Mouse (Mus musculus) spleen, postnatal 14 days (tissue): ENCODE data around the gene T.

ENCODE experiments used
- DNase-seq, 2 experiments: peaks; one replicate each; pipeline ENCODE4 v3.0.0; 2021 to 2022; ENCODE audit warnings: low spot score in 2 of 2

T gene

DNA sequence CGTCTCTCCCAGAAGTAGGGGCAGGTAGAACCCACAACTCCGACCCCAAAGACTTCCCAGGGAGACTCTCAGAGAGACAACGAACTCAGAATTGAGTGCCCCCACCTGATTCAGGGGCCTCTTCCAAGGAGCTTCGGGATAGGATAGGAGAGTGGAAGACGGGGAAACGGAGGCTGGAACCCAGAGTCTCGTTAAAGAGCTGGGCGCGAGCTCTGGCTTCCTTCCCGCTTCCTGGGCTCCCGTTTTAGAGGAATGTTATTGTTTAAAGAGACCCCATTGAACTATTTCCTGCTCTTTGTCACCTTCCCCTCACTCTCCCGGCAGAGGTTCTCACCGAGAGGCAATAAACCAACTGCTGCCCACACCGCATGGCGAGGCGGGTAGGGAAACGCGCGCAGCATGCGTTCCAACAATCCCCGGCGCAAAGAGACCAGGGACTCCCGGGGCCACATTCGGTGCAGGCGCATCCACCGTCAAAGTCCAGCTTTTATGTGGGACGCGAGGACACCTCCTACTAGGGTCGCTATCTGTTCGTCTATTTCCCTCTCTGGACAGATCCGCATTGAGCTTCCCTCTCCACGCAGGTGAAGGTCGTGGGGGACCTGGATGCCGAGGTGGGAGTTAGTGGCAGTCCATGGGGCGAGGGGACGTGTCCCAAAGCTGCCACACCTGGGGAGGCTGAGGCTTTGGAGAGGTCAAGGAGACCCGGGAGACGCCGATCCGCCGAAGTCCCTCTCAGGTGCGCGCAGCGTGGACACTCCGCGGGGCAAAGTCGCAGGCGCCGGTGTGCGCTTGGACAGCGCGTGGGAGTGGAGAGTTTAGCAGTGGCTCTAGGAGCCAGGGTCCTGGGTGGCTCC, 874 bp upstream of the T start:
- DNase-seq = no peak

DNA sequence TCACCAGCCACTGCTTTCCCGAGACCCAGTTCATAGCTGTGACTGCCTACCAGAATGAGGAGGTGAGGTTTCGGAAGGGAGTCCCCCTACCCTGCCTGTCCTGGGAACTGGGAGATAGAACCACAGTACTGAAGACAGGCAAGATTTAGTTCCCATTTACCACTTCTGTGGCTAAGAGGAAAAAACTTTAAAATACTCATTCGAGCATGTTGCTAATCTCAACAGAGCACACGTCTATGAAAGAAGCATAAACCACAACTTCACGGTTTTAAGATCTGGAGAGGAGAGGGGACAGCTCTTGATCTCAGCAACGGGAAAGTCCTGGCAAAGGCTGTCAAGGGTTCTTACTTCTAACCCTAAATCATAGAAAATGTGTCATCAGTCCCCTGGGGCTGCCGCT, 2.0 kb downstream of the T start:
- no peak for DNase-seq

DNA sequence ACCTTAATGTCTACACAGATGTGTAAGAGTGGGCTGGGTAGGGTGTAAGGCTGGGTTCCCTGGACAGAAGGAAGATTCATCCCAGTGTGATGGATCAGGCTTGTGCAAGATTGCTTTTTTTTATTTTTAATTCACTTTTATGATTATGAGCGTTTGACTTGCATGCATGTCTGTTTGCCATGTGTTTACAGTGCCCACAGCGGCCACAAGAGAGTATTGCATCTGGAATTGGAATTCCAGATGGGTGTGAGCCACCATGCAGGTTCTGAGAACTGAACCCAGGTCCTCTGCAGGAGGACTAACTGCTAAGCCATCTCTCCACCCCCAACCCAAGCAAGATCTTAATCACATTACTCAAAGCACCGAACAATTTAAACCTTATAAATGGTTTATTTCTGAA, 9.8 kb downstream of the T start:
- no peak for DNase-seq

DNA sequence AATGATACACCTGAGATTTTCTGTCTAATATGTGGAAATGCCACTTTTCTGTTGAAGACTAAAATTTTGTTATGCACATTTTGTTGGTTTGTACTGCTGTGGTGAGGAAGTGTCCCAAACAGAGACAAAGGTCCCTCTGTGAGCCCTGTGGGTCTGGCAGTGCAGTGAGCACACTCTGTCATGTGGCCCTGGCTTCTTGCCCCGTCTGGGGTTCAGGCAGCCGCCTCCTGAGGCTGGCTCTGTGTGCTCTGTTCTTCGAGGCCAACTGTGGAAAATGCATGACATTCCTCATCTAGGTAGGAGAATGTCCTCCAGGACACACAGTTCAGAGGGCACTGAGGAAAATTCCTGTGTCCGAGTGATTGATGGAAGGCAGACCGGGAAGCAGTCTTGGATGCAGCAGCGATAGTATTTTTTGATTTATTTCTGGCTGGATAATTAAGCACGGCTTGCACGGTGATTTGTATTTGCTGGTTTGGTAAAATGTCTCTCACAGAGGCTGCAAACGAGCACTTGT, 13.5 kb downstream of the T start:
- DNase-seq = no peak

DNA sequence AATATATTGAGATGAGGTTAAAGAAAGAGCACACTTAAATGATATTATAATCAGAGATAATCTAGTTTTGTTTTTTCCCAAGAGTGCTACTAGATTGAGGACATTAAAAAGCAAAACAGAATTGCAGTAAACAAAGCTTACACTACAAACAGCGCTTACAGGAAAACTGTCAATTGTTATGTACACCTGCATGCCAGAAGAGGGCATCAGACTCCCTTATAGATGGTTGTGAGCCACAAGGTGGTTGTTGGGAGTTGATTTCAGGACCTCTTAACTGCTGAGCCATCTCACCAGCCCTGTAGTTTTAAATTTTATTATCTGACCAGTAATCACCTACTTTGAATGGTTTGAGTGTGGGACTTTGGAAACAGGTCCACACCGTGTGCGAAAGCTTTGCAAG, 14.1 kb downstream of the T start:
- no peak for DNase-seq

DNA sequence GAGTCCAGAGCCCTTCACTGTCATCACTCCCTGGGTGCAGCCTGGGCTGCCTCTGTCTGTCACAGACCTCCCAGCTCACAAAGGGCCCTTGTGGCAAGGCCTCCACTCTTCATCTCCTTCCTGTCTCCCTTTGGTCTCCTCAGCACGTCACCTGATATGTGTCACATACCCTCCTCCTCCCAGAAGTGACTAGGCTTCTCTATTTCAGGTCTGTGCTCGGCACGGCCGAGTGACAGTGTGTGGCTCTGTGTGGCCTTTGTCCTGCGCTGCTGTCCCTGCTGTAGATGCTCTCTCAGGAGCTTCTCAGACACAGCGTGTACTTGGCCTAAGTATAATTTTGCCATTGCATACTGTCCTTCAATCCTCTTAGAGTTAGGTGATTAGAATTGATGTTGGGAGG, 21.0 kb downstream of the T start:
- DNase-seq = no peak

DNA sequence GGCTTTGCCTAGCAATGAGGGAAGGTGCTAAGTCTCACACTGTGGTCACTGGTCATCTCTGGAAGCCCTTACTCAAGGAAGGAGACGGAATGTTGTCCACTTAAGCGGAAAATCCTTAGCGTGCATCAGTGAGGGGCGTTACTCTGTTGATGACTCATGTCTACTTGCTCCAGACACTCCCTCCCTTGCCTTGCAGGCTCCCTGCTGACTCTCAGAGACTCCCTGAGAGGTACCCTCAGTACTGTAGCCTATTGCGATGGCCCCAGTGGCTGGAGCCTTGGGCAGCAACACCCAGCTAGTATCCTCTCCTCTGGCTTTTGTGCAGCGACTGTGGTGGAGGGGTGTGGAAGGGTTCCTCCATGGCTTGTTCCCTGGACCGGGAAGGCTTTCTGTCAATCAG, 21.4 kb downstream of the T start:
- no peak for DNase-seq

DNA sequence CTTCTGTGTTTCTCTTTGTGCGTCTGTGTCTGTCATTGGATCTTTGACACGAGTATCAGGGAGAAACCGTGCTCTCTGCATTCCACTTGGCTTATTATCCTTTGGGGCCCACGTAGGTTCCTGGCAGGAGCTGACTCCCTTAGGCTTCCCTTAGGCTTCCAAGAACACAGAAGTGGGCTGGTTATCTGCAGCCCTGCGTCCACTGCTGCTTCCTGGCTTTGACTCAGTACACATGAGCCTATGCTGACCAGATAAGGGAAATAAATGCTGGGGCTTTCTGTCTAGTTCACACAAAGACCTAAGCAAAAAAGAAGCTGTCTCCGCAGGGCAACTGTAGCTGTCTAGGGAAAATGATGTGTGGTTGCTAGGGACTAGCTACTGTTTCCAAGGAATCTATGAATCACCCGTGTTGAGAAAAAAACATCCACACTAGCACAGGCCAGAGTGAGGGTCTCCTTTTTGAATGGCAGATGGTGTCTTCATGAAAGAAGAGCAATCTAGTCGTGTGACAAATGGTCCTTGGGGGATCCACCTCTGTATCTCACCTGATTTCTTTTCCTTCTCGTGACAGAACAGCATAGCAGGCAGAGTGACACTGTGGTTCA, 22.7 kb downstream of the T start:
- no peak for DNase-seq

DNA sequence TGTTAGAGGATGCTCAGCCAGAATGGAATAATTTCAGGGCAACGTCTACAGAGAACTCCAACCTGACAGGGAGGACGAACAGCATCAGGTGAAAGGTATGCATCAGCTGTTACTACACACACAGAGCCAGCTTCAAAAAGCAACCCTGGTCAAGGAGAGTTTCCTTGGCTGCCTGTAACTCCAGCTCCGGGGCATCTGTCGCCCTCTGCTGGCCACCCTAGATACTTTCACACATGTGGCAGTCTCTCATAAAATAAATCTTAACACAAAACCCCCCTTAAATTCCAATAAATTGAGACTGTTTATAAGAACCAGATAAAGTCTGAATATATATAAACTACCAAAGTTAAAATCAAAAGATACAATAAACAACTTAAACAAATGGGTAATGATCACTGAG, 27.3 kb downstream of the T start:
- DNase-seq = peak in 1 of 2 experiments; percentile 12

DNA sequence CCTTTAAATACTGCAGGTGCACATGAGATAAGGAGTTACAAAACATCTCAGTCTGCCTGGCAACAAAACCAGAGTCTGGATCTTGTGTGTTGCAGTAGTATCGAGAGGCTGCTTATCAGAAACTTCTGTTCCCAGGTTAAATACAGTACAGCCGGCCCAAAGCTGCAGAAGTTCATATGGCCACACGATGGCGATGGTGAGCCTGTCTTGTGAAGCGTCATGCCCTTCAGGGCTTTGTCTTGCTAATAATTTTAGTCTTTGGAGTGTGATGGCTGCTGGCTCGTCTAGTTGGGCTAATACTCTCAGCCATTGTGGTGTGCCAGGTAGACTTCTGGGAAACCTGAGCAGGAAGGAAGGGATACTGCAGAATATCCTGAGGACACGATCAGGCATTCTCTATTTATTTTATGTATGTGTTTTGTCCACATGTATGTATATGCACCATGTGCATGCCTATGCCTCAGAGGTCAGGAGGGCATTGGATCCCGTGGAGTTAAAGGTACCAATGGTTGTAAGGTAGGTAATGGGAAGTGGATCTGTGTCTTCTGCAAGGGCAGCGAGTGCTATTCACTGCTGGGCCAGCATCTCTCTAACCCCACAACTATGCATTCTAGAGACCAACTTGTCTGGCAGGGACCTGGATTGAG, 29.4 kb downstream of the T start:
- peak in 1 of 2 experiments; percentile 18 for DNase-seq

DNA sequence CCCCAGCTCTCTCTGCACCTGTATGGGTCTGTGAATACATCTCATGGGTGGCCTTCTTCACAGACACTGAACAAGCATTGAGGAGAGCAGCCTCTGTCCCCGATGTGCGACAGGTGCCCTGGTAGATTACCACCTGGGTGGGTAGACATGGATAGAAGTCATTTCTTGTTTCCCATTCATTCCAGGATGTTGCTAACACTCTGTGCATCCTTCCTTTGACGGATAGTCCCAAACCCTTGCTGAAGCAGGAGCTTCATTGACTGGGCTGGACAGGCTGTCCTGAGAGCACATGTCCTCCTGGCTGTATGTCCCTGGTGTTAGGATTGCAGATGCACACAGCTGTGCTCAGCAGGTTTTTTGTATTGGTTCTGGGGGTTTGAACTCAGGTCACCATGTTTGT, 33.5 kb downstream of the T start:
- no peak for DNase-seq

DNA sequence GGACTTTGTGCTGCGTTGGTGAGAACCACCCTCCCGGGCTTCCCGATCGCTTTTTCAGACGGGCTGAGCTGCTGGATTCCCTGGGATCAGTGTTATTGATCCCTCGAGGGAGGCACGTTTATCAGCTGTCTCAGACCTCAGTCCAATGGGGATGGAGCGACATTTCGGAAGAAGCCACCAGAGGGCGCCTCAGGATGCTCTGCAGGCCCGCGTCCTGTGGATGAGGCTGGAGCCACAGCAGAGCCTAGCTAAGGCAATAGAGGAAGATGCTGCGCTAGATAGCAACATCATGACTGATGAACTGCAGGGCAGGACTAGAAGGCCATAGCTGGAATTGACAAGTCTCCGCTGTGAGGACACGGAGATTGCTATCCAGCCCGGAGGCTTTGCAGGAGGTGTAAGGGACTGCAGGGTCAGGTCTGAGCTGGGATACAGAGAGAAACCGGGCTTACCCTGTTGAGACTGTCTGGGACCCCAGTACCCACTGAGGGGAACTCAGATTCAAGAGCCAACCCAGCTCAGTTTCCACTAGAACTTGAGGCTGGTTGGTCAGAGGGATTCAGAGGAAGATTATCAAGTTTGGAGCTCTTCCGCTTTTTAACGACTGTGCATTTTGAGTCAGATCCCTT, 34.6 kb downstream of the T start:
- DNase-seq = peak in 1 of 2 experiments; percentile 49

DNA sequence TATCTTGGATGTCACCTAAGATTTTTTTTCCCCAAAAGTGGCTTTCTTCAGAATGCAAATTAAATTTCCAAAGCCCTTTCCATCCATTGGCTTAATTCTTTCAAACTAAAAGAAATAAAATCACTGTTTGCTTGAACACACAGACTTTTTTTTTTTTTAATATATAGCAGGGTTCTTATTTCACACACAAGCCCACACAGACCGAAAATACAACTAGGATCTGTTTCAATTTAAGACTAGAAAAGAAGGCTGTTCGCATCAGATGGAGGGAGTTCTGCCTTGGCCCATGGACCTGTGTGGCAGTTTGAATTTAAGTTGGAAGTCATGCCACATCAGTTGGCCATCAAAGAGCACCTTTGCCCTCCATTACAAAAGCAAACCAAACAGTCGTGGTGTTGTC, 44.3 kb downstream of the T start:
- no peak for DNase-seq

DNA sequence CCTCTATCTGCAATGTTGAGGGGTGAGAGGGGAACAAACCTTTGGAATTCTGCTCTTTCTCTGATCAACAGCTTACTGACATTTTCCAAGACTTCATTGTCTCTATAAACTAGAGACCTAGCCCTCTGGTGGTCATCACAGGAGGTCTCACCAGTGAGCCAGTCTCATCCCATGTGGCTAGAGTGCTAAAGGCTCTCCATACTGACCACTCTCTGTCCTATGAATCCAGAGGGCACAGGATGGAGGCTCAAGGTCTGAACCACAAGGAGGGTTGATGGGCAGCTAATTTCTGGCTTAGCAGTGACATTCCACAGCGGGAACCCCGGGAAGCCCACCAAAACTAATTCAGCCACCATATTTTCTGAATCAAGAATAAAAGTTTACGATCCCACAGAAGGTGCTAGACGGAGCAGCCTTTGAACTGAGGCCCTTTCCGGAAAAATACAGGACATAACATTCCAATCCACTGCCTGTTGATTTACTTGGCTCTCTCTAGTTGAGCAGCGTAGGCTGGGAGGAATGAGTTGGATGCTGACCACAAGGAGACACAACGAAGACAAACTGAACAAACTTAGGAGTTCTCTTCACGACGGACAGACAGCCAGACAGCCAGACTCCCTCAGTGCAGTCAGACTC, 45.4 kb downstream of the T start:
- no peak for DNase-seq

DNA sequence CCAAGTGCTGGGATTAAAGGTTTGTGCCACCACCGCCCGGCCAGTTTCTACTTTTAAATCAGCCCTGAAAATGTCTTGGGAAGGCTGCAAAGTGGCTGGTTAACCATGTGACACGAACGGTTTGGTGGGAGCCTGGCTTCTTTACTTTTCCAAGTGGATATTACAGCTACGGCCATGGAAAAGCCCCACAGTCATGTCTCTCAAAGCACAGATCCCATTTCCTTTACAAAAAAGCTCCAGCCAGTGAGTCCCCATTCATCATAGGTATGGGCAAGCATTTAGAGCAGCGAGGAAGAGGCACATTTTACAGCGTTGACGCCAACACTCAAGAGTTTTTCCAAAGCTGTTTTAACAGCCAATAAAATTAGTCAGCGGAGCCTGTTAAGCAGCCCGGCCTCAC, 47.6 kb downstream of the T start:
- DNase-seq = no peak

DNA sequence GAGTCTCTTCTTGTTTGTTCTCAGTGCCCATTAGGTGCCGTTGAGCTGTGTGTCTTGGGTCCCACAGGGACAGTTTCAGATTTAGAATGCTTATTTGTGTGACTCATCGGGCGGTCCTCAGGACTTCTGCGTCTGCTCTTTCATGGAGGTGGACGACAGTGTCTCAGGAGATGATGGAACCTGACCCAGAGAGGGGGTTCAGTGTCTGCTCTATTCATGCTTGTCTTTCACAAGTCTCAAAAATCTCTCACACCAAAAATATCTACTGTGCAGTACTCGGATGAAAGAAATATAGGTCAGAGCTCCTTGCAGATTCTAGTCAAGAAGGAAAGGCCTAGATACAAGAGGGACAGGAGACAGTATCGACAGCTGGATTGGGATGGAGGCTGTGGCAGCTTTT, 48.7 kb downstream of the T start:
- DNase-seq = no peak

DNA sequence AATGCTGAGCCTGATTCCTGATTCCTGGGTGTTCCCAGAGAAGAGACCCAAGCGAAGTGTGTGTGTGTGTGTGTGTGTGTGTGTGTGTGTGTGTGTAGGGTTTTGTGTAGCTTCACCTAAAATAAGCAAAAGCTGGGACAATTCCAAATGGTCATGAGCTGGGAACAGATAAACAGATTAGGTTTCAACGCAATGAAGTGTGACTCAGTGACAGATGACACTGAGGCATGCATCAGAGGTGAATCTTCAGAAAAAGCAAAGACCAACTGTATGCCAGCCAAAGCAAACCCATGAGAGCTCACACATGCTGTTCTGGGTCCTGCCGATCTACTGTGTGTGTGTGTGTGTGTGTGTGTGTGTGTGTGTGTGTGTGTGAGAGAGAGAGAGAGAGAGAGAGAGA, 50.0 kb downstream of the T start:
- no peak for DNase-seq

DNA sequence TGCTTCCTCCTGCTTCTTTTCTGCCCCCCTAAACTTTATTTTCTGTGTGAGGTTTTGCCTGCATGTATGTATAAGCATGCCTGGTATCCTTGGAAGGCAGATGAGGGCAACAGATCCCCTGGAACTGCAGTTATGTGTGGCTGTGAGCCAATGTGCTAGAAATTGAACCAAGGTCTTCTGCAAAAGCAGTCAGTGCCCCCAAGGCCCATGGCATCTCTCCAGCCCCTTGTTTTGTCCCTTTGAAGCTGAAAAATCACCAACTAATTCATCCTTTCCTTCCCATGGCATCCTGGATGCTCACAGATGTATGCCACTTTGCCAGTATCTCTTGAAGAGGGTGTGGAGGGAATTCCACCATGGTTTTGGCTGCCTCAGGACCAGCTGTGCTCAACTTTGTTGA, 50.9 kb downstream of the T start:
- no peak for DNase-seq

DNA sequence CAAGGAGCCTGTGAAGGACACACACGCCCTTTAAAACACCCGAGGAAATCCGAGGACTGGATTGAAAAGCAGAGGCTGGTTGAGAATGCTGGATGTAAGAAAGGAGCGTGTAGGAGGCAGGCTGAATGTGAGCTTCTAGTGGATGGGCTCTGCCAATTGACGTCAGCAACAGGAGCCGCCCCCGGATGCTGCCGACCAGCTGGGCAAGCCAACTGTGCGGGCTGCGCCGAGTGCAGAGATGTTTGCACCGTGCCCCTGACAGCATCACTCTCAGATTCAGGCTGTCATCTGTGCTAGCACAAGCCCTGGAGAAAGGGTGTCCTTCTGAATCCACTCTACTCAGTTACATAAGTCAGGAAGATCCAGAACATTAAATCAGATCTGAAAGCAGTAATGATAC, 53.6 kb downstream of the T start:
- no peak for DNase-seq

DNA sequence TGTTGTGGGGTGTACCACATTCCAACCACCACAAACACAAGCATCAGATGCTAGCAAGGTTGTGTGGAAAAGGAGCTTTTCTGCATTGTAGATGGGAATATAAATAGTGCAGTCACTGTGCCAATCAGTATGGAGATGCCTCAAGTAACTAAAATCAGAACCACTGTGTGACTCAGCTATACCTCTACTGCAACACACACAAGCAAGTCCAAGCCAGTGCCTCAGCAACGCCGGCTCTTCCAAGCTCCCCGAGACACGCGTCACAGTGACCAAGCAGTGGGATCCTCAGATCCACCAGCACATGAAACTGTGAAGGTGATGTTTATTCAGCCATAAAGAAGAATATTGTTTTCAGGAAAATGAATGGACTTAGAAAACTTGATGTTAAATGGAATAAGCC, 56.7 kb downstream of the T start:
- no peak for DNase-seq
